Mouse (Mus musculus) neural tube, embryonic 13.5 days (tissue): Measurements from ENCODE around the gene Ddhd1. TPM values are rescaled to one million over a fixed set of nuclear protein-coding genes. Genes with fewer than 3 reads are reported as not detected.

ENCODE experiments used
- ATAC-seq: fragments of 200-750 bp; cut with Nextera tagmentation; 2 replicates; pipeline ENCODE4 v1.8.0; 2017; ENCODE audit warnings: low read depth, mild to moderate bottlenecking, moderate TSS enrichment, moderate library complexity
- H3K27ac ChIP-seq: fragments of 300-500 bp; sonication (generic); replicated peaks from 2 replicates; pipeline ENCODE4 v1.5.1; 2015; ENCODE audit warnings: moderate library complexity, mild to moderate bottlenecking, inconsistent platforms
- H3K27me3 ChIP-seq: fragments of 300-500 bp; sonication (generic); 2 replicates; pipeline ENCODE4 v1.6.1; 2015; ENCODE audit warnings: mild to moderate bottlenecking, inconsistent platforms
- H3K36me3 ChIP-seq: fragments of 300-500 bp; sonication (generic); 2 replicates; pipeline ENCODE4 v1.6.1; 2015; ENCODE audit warnings: mild to moderate bottlenecking, inconsistent platforms
- H3K4me1 ChIP-seq: fragments of 300-500 bp; sonication (generic); replicated peaks from 2 replicates; pipeline ENCODE4 v1.6.1; 2015; ENCODE audit warnings: inconsistent platforms
- H3K4me2 ChIP-seq: fragments of 300-500 bp; sonication (generic); 2 replicates; pipeline ENCODE4 v1.6.1; 2015; ENCODE audit warnings: inconsistent platforms, mild to moderate bottlenecking, moderate library complexity
- H3K4me3 ChIP-seq: fragments of 300-500 bp; sonication (generic); 2 replicates; pipeline ENCODE4 v1.5.1; 2015; ENCODE audit warnings: mild to moderate bottlenecking, inconsistent platforms
- H3K9ac ChIP-seq: fragments of 300-500 bp; sonication (generic); 2 replicates; pipeline ENCODE4 v1.6.1; 2015; ENCODE audit warnings: moderate library complexity, mild to moderate bottlenecking, inconsistent platforms
- H3K9me3 ChIP-seq: fragments of 300-500 bp; sonication (generic); 2 replicates; pipeline ENCODE4 v1.6.1; 2016; ENCODE audit warnings: inconsistent platforms
- WGBS: fragments of 180-500 bp; shearing (Covaris S2); methylation state at CpG from one replicate; pipeline ENCODE4 v1.1.7; 2015; 5-methylcytosine and 5-hydroxymethylcytosine counted together
- polyA plus RNA-seq: library from polyadenylated mRNA; unstranded; fragments of >200 nt; fragmentation: Nextera tagmentation; extraction: Ambion mirVana; gene quantifications from 2 replicates; pipeline ENCODE4 v1.2.1, GENCODE M21; 2015

The Ddhd1 gene
- polyA plus RNA-seq, 1 experiment from 2014 or later: 17.8 TPM

- Histone ChIP-seq H3K4me1 (peaks cover 34% of the 10 kb centered on the region), H3K4me3 (no peak overlapping the region), H3K27ac (no peak overlapping the region), H3K9ac (no peak overlapping the region), H3K36me3 (no peaks in the 10 kb centered on the region), H3K4me2 (no peak overlapping the region), H3K9me3 (no peaks in the 10 kb centered on the region), H3K27me3 (no peaks in the 10 kb centered on the region)
- ATAC-seq: no peak
- whole genome bisulfite sequencing: 71% methylated on average over 5 of the region's 5 CpGs
These were observed 15.1 kb downstream of the Ddhd1 start for GRCm38 (mm10) chr14:45642795-45643194.

GRCm38 (mm10) chr14:45642217-45642616, 15.7 kb downstream of the Ddhd1 start:
- 80% methylated on average over 9 of the region's 9 CpGs for WGBS
- Histone ChIP-seq H3K27me3 (no peaks in the 10 kb centered on the region), H3K4me1 (peaks cover 34% of the 10 kb centered on the region), H3K27ac (peak overlapping the region; percentile 43; the same call in 1 of the 2 replicates), H3K4me3 (no peak overlapping the region), H3K4me2 (no peak overlapping the region), H3K9me3 (no peaks in the 10 kb centered on the region), H3K9ac (no peak overlapping the region), H3K36me3 (no peaks in the 10 kb centered on the region)
- no peak for ATAC-seq

- no peaks in the 10 kb centered on the region for H3K9me3 ChIP-seq
- no peak overlapping the region for H3K27ac ChIP-seq
- peaks cover 14% of the 10 kb centered on the region for H3K4me1 ChIP-seq
- 68% methylated on average over 5 of the region's 5 CpGs for WGBS
- H3K9ac ChIP-seq: no peak overlapping the region
- ATAC-seq: no peak
- H3K27me3 ChIP-seq: no peaks in the 10 kb centered on the region
- no peak overlapping the region for H3K4me2 ChIP-seq
- H3K36me3 ChIP-seq: no peaks in the 10 kb centered on the region
- H3K4me3 ChIP-seq: no peak overlapping the region
These were observed 19.2 kb downstream of the Ddhd1 start for GRCm38 (mm10) chr14:45638717-45639116.

GRCm38 (mm10) chr14:45635496-45635895, 22.4 kb downstream of the Ddhd1 start:
- no peaks in the 10 kb centered on the region for H3K27me3 ChIP-seq
- H3K4me3 ChIP-seq: no peak overlapping the region
- H3K36me3 ChIP-seq: no peaks in the 10 kb centered on the region
- H3K9me3 ChIP-seq: no peaks in the 10 kb centered on the region
- no peak for ATAC-seq
- no peaks in the 10 kb centered on the region for H3K4me1 ChIP-seq
- H3K27ac ChIP-seq: no peak overlapping the region
- 88% methylated on average over 1 of the region's 1 CpGs for WGBS
- H3K9ac ChIP-seq: no peak overlapping the region
- no peak overlapping the region for H3K4me2 ChIP-seq

GRCm38 (mm10) chr14:45632756-45633537, 25.0 kb downstream of the Ddhd1 start:
- no peaks in the 10 kb centered on the region; the same call in 1 of the 2 replicates for H3K4me1 ChIP-seq
- H3K36me3 ChIP-seq: no peaks in the 10 kb centered on the region
- WGBS: 88% methylated on average over 4 of the region's 4 CpGs
- no peak for ATAC-seq
- H3K9ac ChIP-seq: no peak overlapping the region
- H3K9me3 ChIP-seq: no peaks in the 10 kb centered on the region
- no peak overlapping the region for H3K4me2 ChIP-seq
- no peak overlapping the region for H3K27ac ChIP-seq
- H3K27me3 ChIP-seq: no peaks in the 10 kb centered on the region
- no peak overlapping the region for H3K4me3 ChIP-seq

- Histone ChIP-seq H3K4me1 (no peaks in the 10 kb centered on the region; the same call in 1 of the 2 replicates), H3K9ac (no peak overlapping the region), H3K4me3 (no peak overlapping the region), H3K27me3 (no peaks in the 10 kb centered on the region), H3K36me3 (no peaks in the 10 kb centered on the region; the same call in 1 of the 2 replicates), H3K9me3 (no peaks in the 10 kb centered on the region), H3K27ac (no peak overlapping the region), H3K4me2 (no peak overlapping the region)
- 93% methylated on average over 5 of the region's 5 CpGs for WGBS
- no peak for ATAC-seq
These were observed 27.4 kb downstream of the Ddhd1 start for GRCm38 (mm10) chr14:45630544-45630943.

GRCm38 (mm10) chr14:45629938-45630337, 28.0 kb downstream of the Ddhd1 start:
- ATAC-seq: no peak
- no peaks in the 10 kb centered on the region for H3K27me3 ChIP-seq
- 93% methylated on average over 1 of the region's 1 CpGs for WGBS
- H3K36me3 ChIP-seq: peaks cover 4% of the 10 kb centered on the region; the same call in 1 of the 2 replicates
- no peak overlapping the region for H3K4me3 ChIP-seq
- no peaks in the 10 kb centered on the region for H3K9me3 ChIP-seq
- H3K9ac ChIP-seq: no peak overlapping the region
- no peak overlapping the region for H3K4me2 ChIP-seq
- H3K4me1 ChIP-seq: no peaks in the 10 kb centered on the region; the same call in 1 of the 2 replicates
- H3K27ac ChIP-seq: no peak overlapping the region

GRCm38 (mm10) chr14:45618351-45618750, 39.6 kb downstream of the Ddhd1 start:
- 57% methylated on average over 6 of the region's 6 CpGs for WGBS
- Histone ChIP-seq H3K4me3 (no peak overlapping the region), H3K27ac (no peak overlapping the region), H3K4me2 (no peak overlapping the region), H3K4me1 (no peaks in the 10 kb centered on the region; the same call in 1 of the 2 replicates), H3K9ac (no peak overlapping the region), H3K36me3 (peaks cover 53% of the 10 kb centered on the region), H3K9me3 (no peaks in the 10 kb centered on the region), H3K27me3 (no peaks in the 10 kb centered on the region)
- ATAC-seq: no peak

- H3K27me3 ChIP-seq: no peaks in the 10 kb centered on the region
- WGBS: 96% methylated on average over 5 of the region's 5 CpGs
- H3K36me3 ChIP-seq: peaks cover 70% of the 10 kb centered on the region
- H3K9ac ChIP-seq: no peak overlapping the region
- H3K9me3 ChIP-seq: no peaks in the 10 kb centered on the region
- no peak overlapping the region for H3K4me2 ChIP-seq
- ATAC-seq: no peak
- H3K27ac ChIP-seq: no peak overlapping the region
- no peak overlapping the region for H3K4me3 ChIP-seq
- H3K4me1 ChIP-seq: no peaks in the 10 kb centered on the region; the same call in 1 of the 2 replicates
These were observed 41.4 kb downstream of the Ddhd1 start for GRCm38 (mm10) chr14:45616526-45616925.

- H3K9ac ChIP-seq: no peak overlapping the region
- no peak overlapping the region for H3K4me2 ChIP-seq
- ATAC-seq: no peak
- no peaks in the 10 kb centered on the region for H3K9me3 ChIP-seq
- no peaks in the 10 kb centered on the region for H3K27me3 ChIP-seq
- 88% methylated on average over 2 of the region's 2 CpGs for WGBS
- H3K36me3 ChIP-seq: peaks cover 74% of the 10 kb centered on the region
- no peak overlapping the region for H3K27ac ChIP-seq
- H3K4me3 ChIP-seq: no peak overlapping the region
- no peaks in the 10 kb centered on the region; the same call in 1 of the 2 replicates for H3K4me1 ChIP-seq
These were observed 42.2 kb downstream of the Ddhd1 start for GRCm38 (mm10) chr14:45615776-45616175.

- Histone ChIP-seq H3K27me3 (no peaks in the 10 kb centered on the region), H3K4me3 (no peak overlapping the region), H3K4me2 (no peak overlapping the region), H3K36me3 (peaks cover 78% of the 10 kb centered on the region), H3K9ac (no peak overlapping the region), H3K4me1 (no peaks in the 10 kb centered on the region; the same call in 1 of the 2 replicates), H3K27ac (no peak overlapping the region), H3K9me3 (no peaks in the 10 kb centered on the region)
- WGBS: 75% methylated on average over 4 of the region's 4 CpGs
- ATAC-seq: no peak
These were observed 43.1 kb downstream of the Ddhd1 start for GRCm38 (mm10) chr14:45614822-45615221.

- WGBS: 91% methylated on average over 6 of the region's 6 CpGs
- Histone ChIP-seq H3K4me2 (no peak overlapping the region), H3K27ac (no peak overlapping the region), H3K27me3 (no peaks in the 10 kb centered on the region), H3K36me3 (peaks cover 80% of the 10 kb centered on the region), H3K9me3 (no peaks in the 10 kb centered on the region), H3K9ac (no peak overlapping the region), H3K4me1 (no peaks in the 10 kb centered on the region; the same call in 1 of the 2 replicates), H3K4me3 (no peak overlapping the region)
- no peak for ATAC-seq
These were observed 43.5 kb downstream of the Ddhd1 start for GRCm38 (mm10) chr14:45614406-45614805.

GRCm38 (mm10) chr14:45611654-45612053, 46.3 kb downstream of the Ddhd1 start:
- H3K4me2 ChIP-seq: no peak overlapping the region
- WGBS: 88% methylated on average over 7 of the region's 7 CpGs
- ATAC-seq: no peak
- H3K36me3 ChIP-seq: peaks cover 82% of the 10 kb centered on the region
- no peaks in the 10 kb centered on the region for H3K27me3 ChIP-seq
- H3K27ac ChIP-seq: no peak overlapping the region
- no peaks in the 10 kb centered on the region for H3K4me1 ChIP-seq
- no peak overlapping the region for H3K4me3 ChIP-seq
- H3K9ac ChIP-seq: no peak overlapping the region
- H3K9me3 ChIP-seq: no peaks in the 10 kb centered on the region
